In the genomic region with DNA sequence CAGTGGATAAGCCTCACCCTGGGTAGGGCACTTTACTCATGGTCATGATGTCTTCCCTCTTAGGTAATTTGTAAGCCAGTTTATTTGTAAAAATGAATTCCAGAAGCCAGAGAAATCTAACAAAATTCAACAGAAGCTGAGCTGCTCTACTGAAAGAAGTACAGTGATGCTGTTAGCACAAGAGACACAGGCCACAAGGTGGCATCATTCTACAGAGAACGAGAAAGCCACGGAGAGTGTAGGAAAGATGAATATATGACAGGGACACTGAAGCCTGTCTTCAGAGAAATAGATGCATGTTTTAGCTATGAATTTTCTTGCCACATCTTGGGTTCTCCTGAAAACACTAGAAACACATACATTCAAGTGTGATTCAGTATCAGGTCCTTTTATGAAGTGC, we compare ENCODE assay signal across 10 mouse cellular contexts. TPM values are rescaled to one million over a fixed set of nuclear protein-coding genes. Genes with fewer than 3 reads are reported as not detected.
DNase-seq lines count a peak whose midpoint lies in the region; ATAC-seq lines count a peak whose summit lies in the region.
"Had no signal": no experiment of that assay in that cellular context is flagged by ENCODE, and none has a peak within 500 bp of the region (broad histone marks: within the 10 kb centered on the region; RNA-seq: fewer than 3 reads in every experiment).

No protein-coding gene starts in this region.

- no peak overlapping the region for H3K4me2 ChIP-seq in heart, embryonic 12.5 days
- H3K4me2 ChIP-seq in neural tube, embryonic 15.5 days, result no peak overlapping the region
- H3K4me2 ChIP-seq: heart, embryonic 13.5 days had no signal

- no peak overlapping the region for H3K9ac ChIP-seq in heart, embryonic 12.5 days
- H3K9ac ChIP-seq in neural tube, embryonic 15.5 days (replicated peaks), result no peak overlapping the region
- H3K9ac ChIP-seq: heart, embryonic 13.5 days had no signal

- no peak for ATAC-seq in heart, embryonic 12.5 days (ENCODE audit: insufficient number of reproducible peaks, low FRiP score)
- ATAC-seq in neural tube, embryonic 15.5 days (ENCODE audit: low FRiP score), result peak; percentile 69; the same call in 1 of the 2 replicates
- no peak for ATAC-seq in monocyte, adult 5-6 weeks (replicated peaks; ENCODE audit: insufficient number of reproducible peaks, low FRiP score, low TSS enrichment, poor library complexity, severe bottlenecking)

- no peaks in the 10 kb centered on the region for H3K27me3 ChIP-seq in heart, embryonic 12.5 days (replicated peaks)
- no peaks in the 10 kb centered on the region for H3K27me3 ChIP-seq in neural tube, embryonic 15.5 days (replicated peaks)
- H3K27me3 ChIP-seq: heart, embryonic 13.5 days had no signal

- H3K9me3 ChIP-seq in heart, embryonic 12.5 days (replicated peaks), result no peaks in the 10 kb centered on the region
- no peaks in the 10 kb centered on the region for H3K9me3 ChIP-seq in neural tube, embryonic 15.5 days (replicated peaks)
- H3K9me3 ChIP-seq: heart, embryonic 13.5 days had no signal

- no peaks in the 10 kb centered on the region for H3K4me1 ChIP-seq in heart, embryonic 12.5 days (replicated peaks)
- no peaks in the 10 kb centered on the region for H3K4me1 ChIP-seq in neural tube, embryonic 15.5 days
- H3K4me1 ChIP-seq: heart, embryonic 13.5 days had no signal

- 40% methylated on average over 2 of the region's 2 CpGs for WGBS in heart, embryonic 12.5 days
- 35% methylated on average over 2 of the region's 2 CpGs for WGBS in neural tube, embryonic 15.5 days

- no peak overlapping the region for H3K4me3 ChIP-seq in heart, embryonic 12.5 days
- H3K4me3 ChIP-seq in neural tube, embryonic 15.5 days (replicated peaks), result no peak overlapping the region
- H3K4me3 ChIP-seq: heart, embryonic 13.5 days; myocyte had no signal

- no peak overlapping the region for H3K27ac ChIP-seq in heart, embryonic 12.5 days (ENCODE audit: poor library complexity, severe bottlenecking)
- H3K27ac ChIP-seq in neural tube, embryonic 15.5 days (replicated peaks), result no peak overlapping the region
- H3K27ac ChIP-seq: heart, embryonic 13.5 days had no signal

- H3K36me3 ChIP-seq in heart, embryonic 12.5 days, result no peaks in the 10 kb centered on the region
- no peaks in the 10 kb centered on the region for H3K36me3 ChIP-seq in neural tube, embryonic 15.5 days
- H3K36me3 ChIP-seq: heart, embryonic 13.5 days had no signal

- DNase-seq in heart, adult 18-20 months, result peak; percentile 26 to 73
- peak; percentile 58 for DNase-seq in 3T3-L1 (ENCODE audit: low read depth, low spot score)
- peak; percentile 61 for DNase-seq in brain, adult 2 months (ENCODE audit: low read depth, low spot score)
- peak; percentile 23 to 76 for DNase-seq in frontal cortex, adult 2 months (ENCODE audit: extremely low spot score in 1 of 2, low spot score in 1 of 2)
- DNase-seq in layer of hippocampus, postnatal 10 days (ENCODE audit: low spot score in 2 of 2), result peak; percentile 56 to 68

RNA-seq across cellular contexts. Expression of gene Gm438, which starts 20.7 kb away (rescaled TPM):
- not detected for total RNA-seq in heart, adult 18-20 months (2021)
- not detected in 2 replicates for polyA plus RNA-seq in heart, embryonic 12.5 days (2016; fragmentation: Nextera tagmentation; extraction: Ambion mirVana)
- not detected in 2 replicates for polyA plus RNA-seq in frontal cortex, adult 2 months (2012; rRNA removed)
- not detected for total RNA-seq in layer of hippocampus, postnatal 10 days (2021)
- polyA plus RNA-seq in neural tube, embryonic 15.5 days (2015; fragmentation: Nextera tagmentation; extraction: Ambion mirVana), result not detected in 2 replicates
- not detected in 3 replicates for total RNA-seq in monocyte, adult 5-6 weeks (2017)
- polyA plus RNA-seq: heart, embryonic 13.5 days; myocyte had no signal

RNA-seq across cellular contexts. Expression of gene Gm13178, which starts 44.5 kb away (rescaled TPM):
- total RNA-seq in heart, adult 18-20 months (2021), result not detected
- polyA plus RNA-seq in heart, embryonic 12.5 days (2016; fragmentation: Nextera tagmentation; extraction: Ambion mirVana), result not detected in 2 replicates
- not detected in 2 replicates for polyA plus RNA-seq in frontal cortex, adult 2 months (2012; rRNA removed)
- total RNA-seq in layer of hippocampus, postnatal 10 days (2021), result not detected
- not detected in 2 replicates for polyA plus RNA-seq in neural tube, embryonic 15.5 days (2015; fragmentation: Nextera tagmentation; extraction: Ambion mirVana)
- total RNA-seq in monocyte, adult 5-6 weeks (2017), result not detected in 3 replicates
- polyA plus RNA-seq: heart, embryonic 13.5 days; myocyte had no signal
